Mouse (Mus musculus) embryonic facial prominence, embryonic 11.5 days (tissue): ENCODE data around the gene Cd81. TPM values are rescaled to one million over a fixed set of nuclear protein-coding genes. Genes with fewer than 3 reads are reported as not detected.

Experiments used
- ATAC-seq: fragments of 200-750 bp; cut with Nextera tagmentation; replicated peaks from 2 replicates; pipeline ENCODE4 v1.8.0; 2017; ENCODE audit warnings: low read depth; ENCODE audit not compliant: insufficient number of reproducible peaks, low FRiP score, low TSS enrichment
- DNase-seq: peaks from one replicate; pipeline ENCODE4 v3.0.0-alpha.2; 2015; ENCODE audit warnings: low spot score
- H3K27ac ChIP-seq: fragments of 300-500 bp; sonication (generic); replicated peaks from 2 replicates; pipeline ENCODE4 v1.5.1; 2014; ENCODE audit warnings: mild to moderate bottlenecking, low read depth, low read length, control low read depth
- H3K27me3 ChIP-seq: fragments of 300-500 bp; sonication (generic); 2 replicates; pipeline ENCODE4 v1.6.1; 2014; ENCODE audit warnings: mild to moderate bottlenecking, low read length, moderate library complexity, mixed read lengths; ENCODE audit not compliant: control insufficient read depth, insufficient read depth
- H3K36me3 ChIP-seq: fragments of 300-500 bp; sonication (generic); replicated peaks from 2 replicates; pipeline ENCODE4 v1.6.1; 2014; ENCODE audit warnings: low read depth, mild to moderate bottlenecking, low read length, moderate library complexity, mixed read lengths; ENCODE audit not compliant: control insufficient read depth, insufficient read depth
- H3K4me1 ChIP-seq: fragments of 300-500 bp; sonication (generic); 2 replicates; pipeline ENCODE4 v1.6.1; 2014; ENCODE audit warnings: low read length, mixed read lengths; ENCODE audit not compliant: control insufficient read depth, insufficient read depth
- H3K4me2 ChIP-seq: fragments of 300-500 bp; sonication (generic); 2 replicates; pipeline ENCODE4 v1.6.1; 2014; ENCODE audit warnings: low read depth, mild to moderate bottlenecking, control low read depth, low read length, moderate library complexity
- H3K4me3 ChIP-seq: fragments of 300-500 bp; sonication (generic); 2 replicates; pipeline ENCODE4 v1.5.1; 2014; ENCODE audit warnings: low read depth, low read length, control low read depth
- H3K9ac ChIP-seq: fragments of 300-500 bp; sonication (generic); replicated peaks from 2 replicates; pipeline ENCODE4 v1.6.1; 2014; ENCODE audit warnings: mild to moderate bottlenecking, control low read depth, low read length
- H3K9me3 ChIP-seq: fragments of 300-500 bp; sonication (generic); replicated peaks from 2 replicates; pipeline ENCODE4 v1.6.1; 2016; ENCODE audit warnings: mild to moderate bottlenecking, low read length, inconsistent platforms, mixed read lengths; ENCODE audit not compliant: control insufficient read depth
- WGBS: fragments of 180-500 bp; shearing (Covaris S2); extraction: QIAGEN DNeasy Blood & Tissue Kit; methylation state at CpG from one replicate; pipeline ENCODE4 v1.1.7; 2014; 5-methylcytosine and 5-hydroxymethylcytosine counted together
- polyA plus RNA-seq: library from polyadenylated mRNA; unstranded; fragments of >200 nt; fragmentation: Nextera tagmentation; extraction: Ambion mirVana; gene quantifications from 2 replicates; pipeline ENCODE4 v1.2.1, GENCODE M21; 2014

Gene Cd81
- polyA plus RNA-seq, 1 experiment from 2014 or later: 286 TPM

DNA sequence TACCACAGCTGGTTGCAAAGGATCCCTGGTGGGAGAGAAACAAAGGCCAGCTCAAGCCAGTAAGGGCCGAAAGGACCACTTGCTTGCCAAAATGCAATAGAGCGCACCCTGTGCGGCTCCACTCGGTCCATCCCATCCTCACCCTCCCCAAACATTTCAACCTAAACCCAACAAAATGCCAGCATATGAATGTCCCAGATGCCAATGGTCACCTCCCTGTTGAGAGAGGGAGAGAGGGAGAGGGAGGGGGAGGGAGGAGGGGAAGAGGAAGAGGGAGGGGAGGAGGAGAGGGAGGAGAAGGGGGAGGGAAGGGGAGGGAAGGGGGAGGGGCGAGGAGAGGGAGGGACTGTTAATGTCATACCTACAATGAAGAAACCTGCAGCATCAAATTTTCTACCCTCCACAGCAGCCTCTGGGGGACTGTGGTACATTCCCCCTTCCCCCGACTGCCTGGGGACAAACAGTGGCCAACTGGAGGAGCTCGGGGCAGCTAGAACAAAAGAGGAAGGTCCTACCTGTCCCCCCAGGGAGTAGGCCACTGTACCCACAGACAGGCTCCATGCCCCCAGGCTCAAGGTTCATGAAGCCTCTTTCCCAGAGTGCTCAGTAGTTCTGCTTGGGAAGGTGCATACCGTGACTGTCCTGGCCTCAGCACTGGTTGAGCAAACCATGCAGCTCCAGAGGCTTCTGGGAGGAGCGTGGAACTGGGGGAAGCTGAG is 36.0 kb upstream of the Cd81 start:
- H3K9ac ChIP-seq: no peak overlapping the region
- ATAC-seq (no peak), DNase-seq (no peak)
- H3K27ac ChIP-seq: no peak overlapping the region
- no peaks in the 10 kb centered on the region for H3K36me3 ChIP-seq
- H3K27me3 ChIP-seq: no peaks in the 10 kb centered on the region
- no peaks in the 10 kb centered on the region for H3K4me1 ChIP-seq
- H3K9me3 ChIP-seq: no peaks in the 10 kb centered on the region
- no peak overlapping the region for H3K4me3 ChIP-seq
- WGBS: 52% methylated on average over 8 of the region's 9 CpGs
- H3K4me2 ChIP-seq: no peak overlapping the region

DNA sequence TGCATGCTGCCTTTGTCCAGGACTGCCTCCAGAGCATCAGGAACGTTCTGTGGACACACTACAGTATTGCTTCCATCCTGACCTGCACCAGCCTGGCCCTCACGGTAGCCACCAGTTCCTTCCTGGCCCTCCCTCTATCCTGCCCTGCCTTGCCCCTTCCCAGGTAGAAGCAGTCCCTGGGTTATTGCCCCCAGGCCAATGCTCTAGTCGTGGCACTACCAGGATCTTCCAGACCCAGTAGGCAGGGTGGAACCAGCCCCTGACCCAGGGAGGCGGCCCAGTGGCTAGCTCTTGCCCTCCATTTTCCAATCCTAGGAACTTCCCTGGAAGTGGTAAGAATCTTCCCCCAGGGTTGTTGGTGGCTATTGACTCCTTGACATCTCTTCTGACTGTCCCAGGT is 35.4 kb upstream of the Cd81 start:
- ATAC-seq (no peak), DNase-seq (no peak)
- WGBS: 70% methylated on average over 4 of the region's 4 CpGs
- H3K4me3 ChIP-seq: no peak overlapping the region
- H3K4me1 ChIP-seq: no peaks in the 10 kb centered on the region
- no peaks in the 10 kb centered on the region for H3K36me3 ChIP-seq
- no peaks in the 10 kb centered on the region for H3K27me3 ChIP-seq
- H3K9ac ChIP-seq: no peak overlapping the region
- H3K4me2 ChIP-seq: no peak overlapping the region
- H3K27ac ChIP-seq: no peak overlapping the region
- no peaks in the 10 kb centered on the region for H3K9me3 ChIP-seq

- H3K4me3 ChIP-seq: no peak overlapping the region
- no peak overlapping the region for H3K4me2 ChIP-seq
- DNase-seq (no peak), ATAC-seq (no peak; the same call in 1 of the 2 replicates)
- H3K9me3 ChIP-seq: no peaks in the 10 kb centered on the region
- no peaks in the 10 kb centered on the region for H3K27me3 ChIP-seq
- no peak overlapping the region for H3K9ac ChIP-seq
- no peaks in the 10 kb centered on the region for H3K4me1 ChIP-seq
- no peaks in the 10 kb centered on the region for H3K36me3 ChIP-seq
- no peak overlapping the region for H3K27ac ChIP-seq
Measured at GRCm38 (mm10) chr7:143020040-143020439, 32.5 kb upstream of the Cd81 start.

GRCm38 (mm10) chr7:143020764-143021163 is 31.8 kb upstream of the Cd81 start:
- Histone ChIP-seq H3K9ac (no peak overlapping the region), H3K36me3 (no peaks in the 10 kb centered on the region), H3K4me3 (no peak overlapping the region), H3K4me2 (no peak overlapping the region), H3K27me3 (no peaks in the 10 kb centered on the region), H3K27ac (no peak overlapping the region), H3K9me3 (no peaks in the 10 kb centered on the region), H3K4me1 (no peaks in the 10 kb centered on the region)
- DNase-seq: no peak
- no peak for ATAC-seq
- 81% methylated on average over 3 of the region's 3 CpGs for WGBS

GRCm38 (mm10) chr7:143021356-143022164 is 31.0 kb upstream of the Cd81 start:
- DNase-seq (peak; percentile 3), ATAC-seq (no peak)
- H3K9me3 ChIP-seq: no peaks in the 10 kb centered on the region
- no peak overlapping the region for H3K27ac ChIP-seq
- H3K27me3 ChIP-seq: no peaks in the 10 kb centered on the region
- H3K4me2 ChIP-seq: no peak overlapping the region
- no peaks in the 10 kb centered on the region for H3K4me1 ChIP-seq
- 67% methylated on average over 5 of the region's 5 CpGs for WGBS
- H3K4me3 ChIP-seq: no peak overlapping the region
- no peaks in the 10 kb centered on the region for H3K36me3 ChIP-seq
- H3K9ac ChIP-seq: no peak overlapping the region

- no peaks in the 10 kb centered on the region for H3K36me3 ChIP-seq
- no peak for ATAC-seq
- no peak for DNase-seq
- no peak overlapping the region for H3K4me3 ChIP-seq
- no peak overlapping the region for H3K27ac ChIP-seq
- H3K4me2 ChIP-seq: no peak overlapping the region
- no peaks in the 10 kb centered on the region for H3K27me3 ChIP-seq
- 95% methylated on average over 2 of the region's 2 CpGs for WGBS
- H3K9me3 ChIP-seq: no peaks in the 10 kb centered on the region
- H3K9ac ChIP-seq: no peak overlapping the region
- H3K4me1 ChIP-seq: no peaks in the 10 kb centered on the region
Measured at GRCm38 (mm10) chr7:143023499-143023898, 29.0 kb upstream of the Cd81 start.

DNA sequence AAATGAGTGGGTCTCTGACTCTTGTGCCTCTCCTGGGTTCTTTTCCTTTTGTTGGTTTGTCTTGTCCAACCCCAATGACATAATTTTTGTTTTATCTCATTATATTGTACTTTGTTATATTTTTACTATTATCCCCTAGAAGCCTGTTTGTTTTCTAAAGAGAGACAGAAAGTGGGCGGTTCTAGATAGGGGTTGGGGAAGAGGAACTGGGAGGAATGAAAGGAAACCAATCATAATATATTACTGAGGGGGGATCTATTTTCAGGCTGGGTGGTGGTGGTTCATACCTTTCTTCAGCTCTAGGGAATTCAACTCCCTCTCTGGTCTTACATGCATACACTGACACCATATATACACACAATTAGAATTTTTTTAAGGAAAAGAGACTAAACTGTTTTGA is 28.2 kb upstream of the Cd81 start:
- Histone ChIP-seq H3K9me3 (no peaks in the 10 kb centered on the region), H3K9ac (no peak overlapping the region), H3K4me3 (no peak overlapping the region), H3K4me2 (no peak overlapping the region), H3K4me1 (no peaks in the 10 kb centered on the region), H3K27me3 (no peaks in the 10 kb centered on the region), H3K27ac (no peak overlapping the region), H3K36me3 (no peaks in the 10 kb centered on the region)
- no peak for ATAC-seq
- DNase-seq: no peak
- WGBS: 72% methylated on average over 1 of the region's 1 CpGs

- no peaks in the 10 kb centered on the region for H3K4me1 ChIP-seq
- H3K36me3 ChIP-seq: no peaks in the 10 kb centered on the region
- H3K4me2 ChIP-seq: no peak overlapping the region
- no peaks in the 10 kb centered on the region for H3K27me3 ChIP-seq
- no peak overlapping the region for H3K9ac ChIP-seq
- 89% methylated on average over 3 of the region's 3 CpGs for WGBS
- H3K4me3 ChIP-seq: no peak overlapping the region
- DNase-seq (no peak), ATAC-seq (no peak)
- H3K27ac ChIP-seq: no peak overlapping the region
- H3K9me3 ChIP-seq: no peaks in the 10 kb centered on the region
Measured at GRCm38 (mm10) chr7:143025496-143025895, 27.0 kb upstream of the Cd81 start.
